Mouse (Mus musculus): ENCODE measurements around the gene Mapkapk2.

- TF ChIP-seq EP300 (IDR thresholded peaks at IDR 0.05; ENCODE audit: low read depth) (no peak), CTCF (IDR thresholded peaks at IDR 0.05; ENCODE audit: low read depth) (no peak)
Measured at GRCm38 (mm10) chr1:131031267-131031666, 66.4 kb downstream of the Mapkapk2 start.

All from liver, postnatal 0 days (tissue).